18 mouse cellular contexts compared by ENCODE assay signal in the genomic region with DNA sequence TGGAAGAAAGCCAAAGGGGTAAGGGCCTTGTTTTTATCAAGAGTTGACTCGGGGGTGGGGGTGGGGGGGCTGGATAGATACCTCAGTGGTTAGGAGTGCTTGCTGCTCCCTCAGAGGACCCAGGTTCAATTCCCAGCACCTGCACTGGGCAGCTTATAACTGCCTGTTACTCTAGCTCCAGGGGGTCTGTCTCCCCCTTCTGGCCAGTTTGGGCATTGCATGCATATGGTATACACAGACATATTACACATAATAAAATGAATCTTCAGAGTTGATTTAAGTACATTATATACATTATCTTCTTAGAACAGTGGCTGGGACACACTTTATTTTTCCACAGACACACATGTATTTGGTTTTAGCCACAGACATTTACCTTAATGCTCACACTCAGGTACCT.
DNase-seq lines count a peak whose midpoint lies in the region; ATAC-seq and TF ChIP-seq lines count a peak whose summit lies in the region.
"Had no signal": no experiment of that assay in that cellular context is flagged by ENCODE, and none has a peak within 500 bp of the region (broad histone marks: within the 10 kb centered on the region; RNA-seq: fewer than 3 reads in every experiment).

No protein-coding gene starts in this region.

- ATAC-seq in intestine, postnatal 0 days: no peak
- no peak for ATAC-seq in intestine, embryonic 16.5 days
- ATAC-seq in midbrain, postnatal 0 days (ENCODE audit: low FRiP score): no peak
- ATAC-seq in midbrain, embryonic 14.5 days (ENCODE audit: low FRiP score, low TSS enrichment): no peak
- no peak for ATAC-seq in stomach, postnatal 0 days (ENCODE audit: low FRiP score, low TSS enrichment)
- ATAC-seq: activated CD4-positive, CD25-positive, alpha-beta regulatory T cell, adult 4 months had no signal

- H3K27me3 ChIP-seq in intestine, postnatal 0 days (replicated peaks; ENCODE audit: control insufficient read depth, insufficient read depth, low read length): no peaks in the 10 kb centered on the region
- H3K27me3 ChIP-seq in intestine, embryonic 16.5 days (replicated peaks; ENCODE audit: control insufficient read depth, insufficient read depth, low read length): no peaks in the 10 kb centered on the region
- H3K27me3 ChIP-seq in midbrain, postnatal 0 days (ENCODE audit: insufficient read depth, low read length): no peaks in the 10 kb centered on the region
- H3K27me3 ChIP-seq in midbrain, embryonic 14.5 days (ENCODE audit: control insufficient read depth, insufficient read depth, low read length): no peaks in the 10 kb centered on the region
- H3K27me3 ChIP-seq in stomach, postnatal 0 days (ENCODE audit: control insufficient read depth, insufficient read depth, low read length): no peaks in the 10 kb centered on the region
- H3K27me3 ChIP-seq: embryonic facial prominence, embryonic 13.5 days; hindbrain, embryonic 12.5 days; limb, embryonic 12.5 days; midbrain, embryonic 12.5 days; neural tube, embryonic 15.5 days had no signal

- TF ChIP-seq CTCF in intestine, postnatal 0 days (IDR thresholded peaks at IDR 0.05; ENCODE audit: low read depth): peak; percentile 28
- TF ChIP-seq CTCF in midbrain, postnatal 0 days (IDR thresholded peaks at IDR 0.05): peak; percentile 56
- peak; percentile 43 for TF ChIP-seq CTCF in stomach, postnatal 0 days (IDR thresholded peaks at IDR 0.05; ENCODE audit: low read depth)

- no peak overlapping the region for H3K4me3 ChIP-seq in intestine, postnatal 0 days (ENCODE audit: low read depth, low read length)
- no peak overlapping the region for H3K4me3 ChIP-seq in intestine, embryonic 16.5 days (ENCODE audit: low read length)
- no peak overlapping the region for H3K4me3 ChIP-seq in midbrain, postnatal 0 days (ENCODE audit: low read depth, low read length)
- H3K4me3 ChIP-seq in midbrain, embryonic 14.5 days (replicated peaks; ENCODE audit: low read depth, low read length): no peak overlapping the region
- H3K4me3 ChIP-seq in ES-E14 (ENCODE audit: insufficient read depth in 1 of 2, low read depth in 1 of 2, low read length in 2 of 2, poor library complexity in 1 of 2, severe bottlenecking in 1 of 2): no peak overlapping the region
- no peak overlapping the region for H3K4me3 ChIP-seq in stomach, postnatal 0 days (ENCODE audit: low read depth, low read length)
- H3K4me3 ChIP-seq: embryonic facial prominence, embryonic 13.5 days; hindbrain, embryonic 12.5 days; limb, embryonic 12.5 days; midbrain, embryonic 12.5 days; myocyte; neural tube, embryonic 15.5 days had no signal

- H3K36me3 ChIP-seq in intestine, postnatal 0 days (ENCODE audit: control insufficient read depth, insufficient read depth): no peaks in the 10 kb centered on the region
- no peaks in the 10 kb centered on the region for H3K36me3 ChIP-seq in intestine, embryonic 16.5 days (ENCODE audit: control insufficient read depth, insufficient read depth, low read length)
- H3K36me3 ChIP-seq in midbrain, postnatal 0 days (ENCODE audit: insufficient read depth, low read length): no peaks in the 10 kb centered on the region
- H3K36me3 ChIP-seq in midbrain, embryonic 14.5 days (ENCODE audit: control insufficient read depth, insufficient read depth, low read length): no peaks in the 10 kb centered on the region
- H3K36me3 ChIP-seq in ES-E14 (ENCODE audit: control insufficient read depth, insufficient read depth, low read length, poor library complexity, severe bottlenecking): no peaks in the 10 kb centered on the region
- no peaks in the 10 kb centered on the region for H3K36me3 ChIP-seq in stomach, postnatal 0 days (ENCODE audit: control insufficient read depth, insufficient read depth, low read length)
- H3K36me3 ChIP-seq: embryonic facial prominence, embryonic 13.5 days; hindbrain, embryonic 12.5 days; limb, embryonic 12.5 days; midbrain, embryonic 12.5 days; neural tube, embryonic 15.5 days had no signal

- H3K9ac ChIP-seq in intestine, postnatal 0 days (ENCODE audit: low read depth, low read length): no peak overlapping the region
- H3K9ac ChIP-seq in intestine, embryonic 16.5 days (ENCODE audit: low read depth, low read length): no peak overlapping the region
- no peak overlapping the region for H3K9ac ChIP-seq in midbrain, postnatal 0 days (replicated peaks; ENCODE audit: low read length, poor library complexity, severe bottlenecking)
- H3K9ac ChIP-seq in midbrain, embryonic 14.5 days (replicated peaks; ENCODE audit: low read length): no peak overlapping the region
- H3K9ac ChIP-seq in ES-E14 (ENCODE audit: insufficient read depth, low read depth, low read length, poor library complexity, severe bottlenecking): no peak overlapping the region
- H3K9ac ChIP-seq in stomach, postnatal 0 days (ENCODE audit: low read length): no peak overlapping the region
- H3K9ac ChIP-seq: embryonic facial prominence, embryonic 13.5 days; hindbrain, embryonic 12.5 days; limb, embryonic 12.5 days; midbrain, embryonic 12.5 days; neural tube, embryonic 15.5 days had no signal

- no peak overlapping the region for H3K4me2 ChIP-seq in intestine, postnatal 0 days (replicated peaks; ENCODE audit: low read depth)
- no peak overlapping the region for H3K4me2 ChIP-seq in intestine, embryonic 16.5 days (ENCODE audit: low read depth, low read length)
- no peak overlapping the region for H3K4me2 ChIP-seq in midbrain, postnatal 0 days (ENCODE audit: low read depth, low read length, poor library complexity, severe bottlenecking)
- H3K4me2 ChIP-seq in midbrain, embryonic 14.5 days (ENCODE audit: low read length): no peak overlapping the region
- no peak overlapping the region for H3K4me2 ChIP-seq in stomach, postnatal 0 days (replicated peaks; ENCODE audit: low read depth)
- H3K4me2 ChIP-seq: embryonic facial prominence, embryonic 13.5 days; hindbrain, embryonic 12.5 days; limb, embryonic 12.5 days; midbrain, embryonic 12.5 days; neural tube, embryonic 15.5 days had no signal

- no peak overlapping the region for H3K27ac ChIP-seq in intestine, postnatal 0 days (ENCODE audit: low read depth, low read length)
- no peak overlapping the region for H3K27ac ChIP-seq in intestine, embryonic 16.5 days (ENCODE audit: low read length)
- H3K27ac ChIP-seq in midbrain, postnatal 0 days (ENCODE audit: low read depth, low read length): no peak overlapping the region
- no peak overlapping the region for H3K27ac ChIP-seq in midbrain, embryonic 14.5 days (replicated peaks; ENCODE audit: low read depth, low read length)
- H3K27ac ChIP-seq in ES-E14 (ENCODE audit: insufficient read depth, low read depth, low read length, poor library complexity, severe bottlenecking): no peak overlapping the region
- no peak overlapping the region for H3K27ac ChIP-seq in stomach, postnatal 0 days (replicated peaks)
- H3K27ac ChIP-seq: embryonic facial prominence, embryonic 13.5 days; hindbrain, embryonic 12.5 days; limb, embryonic 12.5 days; macrophage; midbrain, embryonic 12.5 days; neural tube, embryonic 15.5 days had no signal

- TF ChIP-seq EP300 in stomach, postnatal 0 days (optimal IDR thresholded peaks at IDR 0.05): no peak

- in situ Hi-C loops in ES-E14 (cut with MboI; ENCODE audit: low sequenced_read_pairs in 2 of 2, unreplicated experiment in 2 of 2): no loop called here

- WGBS in intestine, postnatal 0 days: 89% methylated on average over 1 of the region's 1 CpGs
- 95% methylated on average over 1 of the region's 1 CpGs for WGBS in intestine, embryonic 16.5 days
- WGBS in midbrain, postnatal 0 days: 76% methylated on average over 1 of the region's 1 CpGs
- WGBS in midbrain, embryonic 14.5 days: 95% methylated on average over 1 of the region's 1 CpGs
- WGBS in stomach, postnatal 0 days: 78% methylated on average over 1 of the region's 1 CpGs

- no peaks in the 10 kb centered on the region for H3K4me1 ChIP-seq in intestine, postnatal 0 days (replicated peaks; ENCODE audit: control insufficient read depth, insufficient read depth, low read length)
- no peaks in the 10 kb centered on the region for H3K4me1 ChIP-seq in intestine, embryonic 16.5 days (ENCODE audit: control insufficient read depth, insufficient read depth, low read length)
- no peaks in the 10 kb centered on the region for H3K4me1 ChIP-seq in midbrain, postnatal 0 days (ENCODE audit: insufficient read depth, low read length)
- no peaks in the 10 kb centered on the region for H3K4me1 ChIP-seq in midbrain, embryonic 14.5 days (ENCODE audit: control insufficient read depth, insufficient read depth, low read length)
- no peaks in the 10 kb centered on the region for H3K4me1 ChIP-seq in ES-E14 (ENCODE audit: control insufficient read depth in 2 of 2, insufficient read depth in 2 of 2, low read length in 2 of 2, poor library complexity in 1 of 2)
- no peaks in the 10 kb centered on the region for H3K4me1 ChIP-seq in stomach, postnatal 0 days (replicated peaks; ENCODE audit: control insufficient read depth, insufficient read depth)
- H3K4me1 ChIP-seq: embryonic facial prominence, embryonic 13.5 days; limb, embryonic 12.5 days; midbrain, embryonic 12.5 days; neural tube, embryonic 15.5 days had no signal

- no peak for DNase-seq in midbrain, postnatal 0 days (ENCODE audit: low spot score)
- DNase-seq in midbrain, embryonic 14.5 days: no peak
- peak; percentile 16 for DNase-seq in ES-E14 (ENCODE audit: low read depth, low spot score)
- DNase-seq in stomach, postnatal 0 days (ENCODE audit: low spot score): no peak
- no peak for DNase-seq in embryo, embryonic 10.5 days (ENCODE audit: low spot score)
- DNase-seq: adrenal gland, postnatal 14 days; cerebellum, adult 2 months; gastrocnemius, postnatal 10 days had no signal

- 0 out of 2 replicates have a peak, but pooled peaks cover 3% of the 10 kb centered on the region for H3K9me3 ChIP-seq in intestine, postnatal 0 days (ENCODE audit: control insufficient read depth)
- H3K9me3 ChIP-seq in intestine, embryonic 16.5 days (ENCODE audit: control insufficient read depth, low read length): no peaks in the 10 kb centered on the region
- 0 out of 2 replicates have a peak, but pooled peaks cover 6% of the 10 kb centered on the region for H3K9me3 ChIP-seq in midbrain, postnatal 0 days (ENCODE audit: low read length)
- peaks cover 10% of the 10 kb centered on the region; the same call in 1 of the 2 replicates for H3K9me3 ChIP-seq in midbrain, embryonic 14.5 days (ENCODE audit: control insufficient read depth, low read length)
- no peaks in the 10 kb centered on the region for H3K9me3 ChIP-seq in ES-E14 (ENCODE audit: control insufficient read depth, insufficient read depth, low read depth, low read length)
- H3K9me3 ChIP-seq in stomach, postnatal 0 days (ENCODE audit: control insufficient read depth, low read length): no peaks in the 10 kb centered on the region
- H3K9me3 ChIP-seq: embryonic facial prominence, embryonic 13.5 days; neural tube, embryonic 15.5 days had no signal

TF ChIP-seq in ES-E14, 5 proteins besides CTCF, POLR2A, EP300 and RAD21:
- no peak for TF ChIP-seq MAFK (IDR thresholded peaks at IDR 0.05; ENCODE audit: insufficient read depth, low read depth, low read length)
- no peak for TF ChIP-seq CHD2 (IDR thresholded peaks at IDR 0.05; ENCODE audit: low read depth, low read length)
- no peak for TF ChIP-seq ZC3H11A (IDR thresholded peaks at IDR 0.05; ENCODE audit: borderline replicate concordance, low read depth, low read length)
- no peak for TF ChIP-seq ZNF384 (IDR thresholded peaks at IDR 0.05; ENCODE audit: low read depth, low read length)
- TF ChIP-seq HCFC1 (IDR thresholded peaks at IDR 0.05; ENCODE audit: borderline replicate concordance, insufficient read depth, low read length): no peak
